10 mouse cellular contexts compared by ENCODE assay signal in the genomic region with DNA sequence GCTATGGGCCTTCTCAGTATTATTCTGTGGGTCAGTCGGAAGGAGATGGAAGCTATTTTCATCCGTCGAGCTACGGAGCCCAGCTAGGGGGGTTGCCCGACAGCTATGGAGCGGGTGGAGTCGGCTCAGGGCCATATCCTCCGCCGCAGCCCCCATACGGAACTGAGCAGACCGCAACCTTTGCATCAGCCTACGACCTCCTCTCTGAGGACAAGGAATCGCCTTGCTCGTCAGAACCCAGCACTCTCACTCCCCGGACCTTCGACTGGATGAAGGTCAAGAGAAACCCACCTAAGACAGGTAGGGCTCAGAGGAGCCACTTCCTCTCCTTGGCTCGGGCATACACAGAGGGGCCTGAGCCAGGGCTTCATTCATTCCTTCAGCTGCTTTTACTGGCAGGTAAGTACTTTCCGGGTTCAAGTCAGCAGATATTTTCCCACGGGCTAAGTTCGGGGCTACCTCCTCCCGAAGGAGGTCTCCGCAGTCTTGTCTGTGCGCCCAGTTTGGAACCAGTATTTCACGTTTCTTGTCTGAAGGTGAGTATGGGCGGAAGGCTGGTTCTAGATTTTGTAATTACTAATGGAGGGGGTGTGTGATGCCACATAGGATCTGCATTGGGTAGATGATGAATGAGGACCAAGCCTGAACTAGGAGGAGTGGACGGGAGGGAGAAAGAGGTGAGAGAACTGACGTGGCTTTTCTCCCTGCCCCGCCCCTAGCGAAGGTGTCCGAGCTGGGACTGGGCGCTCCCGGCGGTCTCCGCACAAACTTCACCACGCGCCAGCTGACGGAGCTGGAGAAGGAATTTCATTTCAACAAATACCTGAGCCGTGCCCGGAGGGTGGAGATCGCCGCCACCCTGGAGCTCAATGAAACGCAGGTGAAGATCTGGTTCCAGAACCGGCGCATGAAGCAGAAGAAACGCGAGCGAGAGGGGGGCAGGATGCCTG. TPM values are rescaled to one million over a fixed set of nuclear protein-coding genes. Genes with fewer than 3 reads are reported as not detected.
DNase-seq lines count a peak whose midpoint lies in the region; ATAC-seq lines count a peak whose summit lies in the region.
"Had no signal": no experiment of that assay in that cellular context is flagged by ENCODE, and none has a peak within 500 bp of the region (broad histone marks: within the 10 kb centered on the region; RNA-seq: fewer than 3 reads in every experiment).

No protein-coding gene starts in this region.

- no peak overlapping the region for H3K27ac ChIP-seq in heart, embryonic 14.5 days (replicated peaks in 1 of 2; ENCODE audit: control insufficient read depth in 1 of 2, insufficient read depth in 1 of 2, low read depth in 2 of 2, low read length in 2 of 2)
- H3K27ac ChIP-seq in kidney, embryonic 14.5 days (ENCODE audit: low read depth, low read length), result no peak overlapping the region
- H3K27ac ChIP-seq: macrophage had no signal

- H3K4me1 ChIP-seq in heart, embryonic 14.5 days (ENCODE audit: control insufficient read depth in 2 of 2, insufficient read depth in 2 of 2, low read length in 2 of 2), result no peaks in the 10 kb centered on the region; a peak in 1 of 4 replicates
- H3K4me1 ChIP-seq in kidney, embryonic 14.5 days (ENCODE audit: control insufficient read depth, insufficient read depth, low read length), result peaks cover 29% of the 10 kb centered on the region; the same call in 1 of the 2 replicates

- intact Hi-C loops in heart, postnatal 10 days (cut with DNase I), result no loop called here
- intact Hi-C loops in left cerebral cortex, postnatal 4 days (cut with DNase I), result no loop called here

- WGBS in heart, embryonic 14.5 days, result 2% methylated on average over 47 of the region's 47 CpGs
- WGBS in kidney, embryonic 14.5 days, result 2% methylated on average over 47 of the region's 47 CpGs

- peaks cover 97% of the 10 kb centered on the region for H3K27me3 ChIP-seq in heart, embryonic 14.5 days (ENCODE audit: control insufficient read depth, insufficient read depth, low read length)
- peaks cover 10% of the 10 kb centered on the region for H3K27me3 ChIP-seq in kidney, embryonic 14.5 days (ENCODE audit: control insufficient read depth, insufficient read depth, low read length)

- H3K9me3 ChIP-seq in heart, embryonic 14.5 days (ENCODE audit: control insufficient read depth, low read length), result peaks cover 5% of the 10 kb centered on the region; the same call in 1 of the 2 replicates
- no peaks in the 10 kb centered on the region for H3K9me3 ChIP-seq in kidney, embryonic 14.5 days (ENCODE audit: control insufficient read depth, low read length)

- no peak for DNase-seq in heart, postnatal 10 days
- peak; percentile 39 for DNase-seq in embryo, embryonic 9.5 days (ENCODE audit: extremely low spot score)
- DNase-seq in left cerebral cortex, postnatal 4 days, result no peak
- DNase-seq in urinary bladder, postnatal 25 days (ENCODE audit: low spot score), result no peak
- DNase-seq in retina, embryonic 14.5 days (ENCODE audit: low spot score), result no peak
- DNase-seq: gastrocnemius, postnatal 36 days had no signal

- H3K9ac ChIP-seq in heart, embryonic 14.5 days (ENCODE audit: low read length), result no peak overlapping the region
- H3K9ac ChIP-seq in kidney, embryonic 14.5 days (ENCODE audit: low read depth, low read length), result peak overlapping the region; percentile 0; the same call in 1 of the 2 replicates

- no peak for ATAC-seq in heart, embryonic 14.5 days (ENCODE audit: insufficient number of reproducible peaks, insufficient read depth, low FRiP score, low read depth)
- peak; percentile 26 for ATAC-seq in kidney, embryonic 14.5 days (ENCODE audit: low FRiP score, low TSS enrichment)
- ATAC-seq in megakaryocyte progenitor cell, adult 5-6 weeks (replicated peaks; ENCODE audit: poor library complexity), result peak; percentile 48

- H3K4me3 ChIP-seq in heart, embryonic 14.5 days (ENCODE audit: control insufficient read depth in 1 of 2, insufficient read depth in 1 of 2, low read depth in 1 of 2, low read length in 2 of 2), result peak overlapping the region in 1 of 2 experiments; percentile 17; a peak in 1 of 4 replicates
- peak overlapping the region; percentile 22 for H3K4me3 ChIP-seq in kidney, embryonic 14.5 days (ENCODE audit: low read length)

- no peaks in the 10 kb centered on the region for H3K36me3 ChIP-seq in heart, embryonic 14.5 days (ENCODE audit: control insufficient read depth, insufficient read depth, low read length)
- H3K36me3 ChIP-seq in kidney, embryonic 14.5 days (ENCODE audit: control insufficient read depth, insufficient read depth, low read length), result no peaks in the 10 kb centered on the region

- peak overlapping the region; percentile 27; the same call in 1 of the 2 replicates for H3K4me2 ChIP-seq in heart, embryonic 14.5 days (ENCODE audit: low read length)
- H3K4me2 ChIP-seq in kidney, embryonic 14.5 days (replicated peaks; ENCODE audit: low read depth, low read length), result peak overlapping the region; percentile 40

RNA-seq across cellular contexts. Expression of a gene that starts 0.8 kb away (rescaled TPM):
- polyA plus RNA-seq in heart, embryonic 14.5 days (2014; fragmentation: Nextera tagmentation; extraction: Ambion mirVana), result 0.09 TPM in 1 of 2 replicates, not detected in the other
- total RNA-seq in heart, postnatal 10 days (2021), result not detected
- polyA plus RNA-seq in kidney, embryonic 14.5 days (2014; fragmentation: Nextera tagmentation; extraction: Ambion mirVana), result 0.27 and 0.37 TPM in 2 replicates
- not detected in 2 replicates for total RNA-seq in megakaryocyte progenitor cell, adult 5-6 weeks (2015)
- total RNA-seq in megakaryocyte progenitor cell, adult 5-6 weeks (2017), result not detected in 2 replicates
- total RNA-seq in left cerebral cortex, postnatal 4 days (2021), result not detected
- total RNA-seq: gastrocnemius, postnatal 36 days had no signal
- polyA plus RNA-seq: macrophage had no signal

RNA-seq across cellular contexts. Expression of a gene that starts 16.0 kb away (rescaled TPM):
- polyA plus RNA-seq in heart, embryonic 14.5 days (2014; fragmentation: Nextera tagmentation; extraction: Ambion mirVana), result 2.0 and 2.9 TPM in 2 replicates
- 1 to 10 TPM; 1.6 to 1.7 TPM for total RNA-seq in heart, postnatal 10 days (2021)
- polyA plus RNA-seq in kidney, embryonic 14.5 days (2014; fragmentation: Nextera tagmentation; extraction: Ambion mirVana), result 49.9 and 67.2 TPM in 2 replicates
- total RNA-seq in megakaryocyte progenitor cell, adult 5-6 weeks (2015), result 0.07 and 0.49 TPM in 2 replicates
- 0.12 and 0.14 TPM in 2 replicates for total RNA-seq in megakaryocyte progenitor cell, adult 5-6 weeks (2017)
- not detected for total RNA-seq in left cerebral cortex, postnatal 4 days (2021)
- polyA plus RNA-seq: macrophage had no signal

RNA-seq across cellular contexts. Expression of a gene that starts 43.2 kb away (rescaled TPM):
- 0.31 and 0.43 TPM in 2 replicates for polyA plus RNA-seq in heart, embryonic 14.5 days (2014; fragmentation: Nextera tagmentation; extraction: Ambion mirVana)
- total RNA-seq in heart, postnatal 10 days (2021), result 1 to 10 TPM; 1.1 TPM
- polyA plus RNA-seq in kidney, embryonic 14.5 days (2014; fragmentation: Nextera tagmentation; extraction: Ambion mirVana), result 8.2 and 8.6 TPM in 2 replicates
- total RNA-seq in megakaryocyte progenitor cell, adult 5-6 weeks (2015), result 1.2 and 1.6 TPM in 2 replicates
- total RNA-seq in megakaryocyte progenitor cell, adult 5-6 weeks (2017), result 0.83 and 1.3 TPM in 2 replicates
- not detected for total RNA-seq in left cerebral cortex, postnatal 4 days (2021)

RNA-seq across cellular contexts. Expression of a gene that starts 48.3 kb away (rescaled TPM):
- polyA plus RNA-seq in heart, embryonic 14.5 days (2014; fragmentation: Nextera tagmentation; extraction: Ambion mirVana), result 0.09 and 0.15 TPM in 2 replicates
- total RNA-seq in heart, postnatal 10 days (2021), result 1 to 10 TPM; 1.1 TPM
- polyA plus RNA-seq in kidney, embryonic 14.5 days (2014; fragmentation: Nextera tagmentation; extraction: Ambion mirVana), result 4.2 and 8.6 TPM in 2 replicates
- 1.7 and 2.7 TPM in 2 replicates for total RNA-seq in megakaryocyte progenitor cell, adult 5-6 weeks (2015)
- 1.5 and 2.2 TPM in 2 replicates for total RNA-seq in megakaryocyte progenitor cell, adult 5-6 weeks (2017)
- total RNA-seq in left cerebral cortex, postnatal 4 days (2021), result not detected
